Mouse (Mus musculus) bone marrow, adult 2 months (tissue): ENCODE results near the gene Srsf2.

Experiments used
- CTCF ChIP-seq: fragments of 200-500 bp; IDR thresholded peaks from 2 replicates; pipeline ENCODE4 v1.5.1; 2011; ENCODE audit warnings: low read length, control low read depth; ENCODE audit not compliant: control insufficient read depth, insufficient read depth
- POLR2A ChIP-seq: fragments of 200-500 bp; IDR thresholded peaks from 2 replicates; pipeline ENCODE4 v1.6.1; 2011; ENCODE audit warnings: low read depth, mild to moderate bottlenecking, control low read depth, low read length, borderline replicate concordance; ENCODE audit not compliant: control insufficient read depth

- TF ChIP-seq POLR2A: no peak
- no peak for TF ChIP-seq CTCF
These were observed 30.3 kb downstream of the Srsf2 start for GRCm38 (mm10) chr11:116822626-116823025.
